Mouse (Mus musculus) lung, postnatal 0 days (tissue): ENCODE results near the gene Khk. TPM values are rescaled to one million over a fixed set of nuclear protein-coding genes. Genes with fewer than 3 reads are reported as not detected.
"Not testable (repeated sequence)": the region's sequence is repeated elsewhere in the genome, so short reads cannot be mapped to it uniquely, and the experiment has no call there.

ENCODE experiments used
- ATAC-seq: fragments of 200-750 bp; cut with Nextera tagmentation; 2 replicates; pipeline ENCODE4 v1.8.0; 2017; ENCODE audit warnings: moderate library complexity
- DNase-seq: peaks from one replicate; pipeline ENCODE4 v3.0.0-alpha.2; 2016; ENCODE audit warnings: low spot score
- H3K27ac ChIP-seq: fragments of 300-500 bp; sonication (generic); 2 replicates; pipeline ENCODE4 v1.5.1; 2014; ENCODE audit warnings: antibody characterized with exemption, mild to moderate bottlenecking, low read length, mixed read lengths
- H3K27me3 ChIP-seq: fragments of 300-500 bp; sonication (generic); replicated peaks from 2 replicates; pipeline ENCODE4 v1.6.1; 2014; ENCODE audit warnings: low read length, mixed read lengths; ENCODE audit not compliant: insufficient read depth
- H3K36me3 ChIP-seq: fragments of 300-500 bp; sonication (generic); 2 replicates; pipeline ENCODE4 v1.6.1; 2014; ENCODE audit warnings: low read length, mixed read lengths; ENCODE audit not compliant: insufficient read depth
- H3K4me1 ChIP-seq: fragments of 300-500 bp; sonication (generic); 2 replicates; pipeline ENCODE4 v1.6.1; 2014; ENCODE audit warnings: antibody characterized with exemption, low read depth, low read length, mixed read lengths; ENCODE audit not compliant: insufficient read depth
- H3K4me2 ChIP-seq: fragments of 300-500 bp; sonication (generic); replicated peaks from 2 replicates; pipeline ENCODE4 v1.6.1; 2014; ENCODE audit warnings: low read depth, mild to moderate bottlenecking, low read length, moderate library complexity, mixed read lengths
- H3K4me3 ChIP-seq: fragments of 300-500 bp; sonication (generic); 2 replicates; pipeline ENCODE4 v1.5.1; 2014; ENCODE audit warnings: low read depth, low read length
- H3K9ac ChIP-seq: fragments of 300-500 bp; sonication (generic); replicated peaks from 2 replicates; pipeline ENCODE4 v1.6.1; 2014; ENCODE audit warnings: low read depth, mild to moderate bottlenecking
- H3K9me3 ChIP-seq: fragments of 300-500 bp; sonication (generic); 2 replicates; pipeline ENCODE4 v1.6.1; 2016; ENCODE audit warnings: low read length, mixed read lengths
- CTCF ChIP-seq: IDR thresholded peaks from 2 replicates; pipeline ENCODE4 v1.5.1; 2016; ENCODE audit warnings: antibody characterized with exemption, mild to moderate bottlenecking
- EP300 ChIP-seq: IDR thresholded peaks from 2 replicates; pipeline ENCODE4 v1.6.1; 2016; ENCODE audit warnings: antibody characterized with exemption, mild to moderate bottlenecking, control low read depth
- WGBS: fragments of 180-500 bp; shearing (Covaris S2); extraction: QIAGEN DNeasy Blood & Tissue Kit; methylation state at CpG from one replicate; pipeline ENCODE4 v1.1.7; 2014; 5-methylcytosine and 5-hydroxymethylcytosine counted together
- polyA plus RNA-seq: library from polyadenylated mRNA; unstranded; fragments of >200 nt; fragmentation: Nextera tagmentation; extraction: Ambion mirVana; gene quantifications from 2 replicates; pipeline ENCODE4 v1.2.1, GENCODE M21; 2015

The Khk gene
- 43.6 and 48.7 TPM in 2 replicates for polyA plus RNA-seq

DNA sequence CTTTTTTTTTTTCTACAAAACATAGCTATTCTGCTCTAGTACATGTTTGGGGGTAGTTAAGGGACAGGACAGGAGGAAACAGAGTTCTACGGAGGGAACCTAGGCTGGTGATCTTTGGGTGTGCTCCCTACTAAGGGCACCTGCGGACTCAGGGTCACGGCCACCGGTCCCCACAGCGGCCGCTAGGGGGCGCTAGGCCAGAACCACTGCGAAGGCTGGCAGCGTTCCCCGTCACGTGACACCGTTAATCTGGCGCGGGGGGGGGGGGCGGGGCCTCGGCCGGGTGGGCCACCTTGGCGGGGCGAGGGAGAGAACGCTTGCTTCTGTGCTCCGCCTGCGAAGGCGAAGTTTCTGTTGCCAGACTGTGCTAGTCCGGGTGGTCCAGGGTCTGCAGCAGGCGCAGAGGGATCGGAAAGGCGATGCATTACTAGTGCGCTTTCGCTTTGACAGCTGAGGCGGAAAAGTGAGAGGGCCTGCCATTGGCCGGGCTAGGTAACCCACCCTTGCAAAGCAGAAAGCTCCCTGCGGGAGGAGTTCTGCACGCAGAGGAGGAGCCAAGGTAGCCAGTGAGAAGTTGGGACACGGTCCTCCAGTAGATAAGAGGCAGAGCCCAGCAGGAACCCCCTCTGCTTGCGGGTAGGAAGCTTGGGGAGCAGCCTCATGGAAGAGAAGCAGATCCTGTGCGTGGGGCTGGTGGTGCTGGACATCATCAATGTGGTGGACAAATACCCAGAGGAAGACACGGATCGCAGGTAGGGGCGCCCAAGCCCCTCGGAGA lies at the start of gene Khk:
Gene Khk, plus strand, starts transcription at position 176 of the 778 bp plus-strand sequence.
- H3K36me3 ChIP-seq, result peaks cover 12% of the 10 kb centered on the region; the same call in 1 of the 2 replicates
- peak; percentile 96 for DNase-seq
- H3K4me1 ChIP-seq, result peaks cover 6% of the 10 kb centered on the region
- H3K27ac ChIP-seq, result peak within 1 kb of the TSS; percentile 85
- ATAC-seq, result peak; percentile 88
- TF ChIP-seq EP300 (no peak), CTCF (peak; percentile 91)
- no peaks in the 10 kb centered on the region for H3K27me3 ChIP-seq
- no peaks in the 10 kb centered on the region for H3K9me3 ChIP-seq
- H3K4me3 ChIP-seq, result peak within 1 kb of the TSS; percentile 65
- 1% methylated on average over 32 of the region's 40 CpGs for WGBS
- H3K4me2 ChIP-seq, result peak within 1 kb of the TSS; percentile 75
- H3K9ac ChIP-seq, result peak within 1 kb of the TSS; percentile 51

DNA sequence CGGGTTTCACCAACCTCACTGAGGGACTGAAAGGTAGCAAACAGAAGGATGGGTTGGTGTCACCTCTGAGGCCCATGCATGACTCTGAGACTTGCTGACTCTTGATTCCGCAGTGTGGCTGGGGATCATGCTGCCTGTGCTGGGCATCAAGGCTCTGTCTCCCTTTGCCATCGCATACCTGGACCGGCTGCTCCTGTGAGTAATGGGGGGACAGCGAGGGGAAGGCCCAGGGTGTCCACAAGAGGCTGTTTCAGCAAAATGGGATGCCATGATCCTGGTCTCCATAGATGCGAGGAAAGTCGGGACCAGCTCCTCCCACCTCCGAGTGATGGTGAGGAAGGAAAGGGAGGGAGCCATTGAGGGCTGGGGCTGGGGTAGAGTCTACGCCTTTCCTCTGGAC lies 48.7 kb upstream of the Khk start:
- Histone ChIP-seq H3K36me3 (peaks cover 52% of the 10 kb centered on the region), H3K4me3 (no peak overlapping the region), H3K27ac (no peak overlapping the region), H3K27me3 (no peaks in the 10 kb centered on the region), H3K4me1 (peaks cover 6% of the 10 kb centered on the region), H3K4me2 (no peak overlapping the region), H3K9me3 (no peaks in the 10 kb centered on the region), H3K9ac (no peak overlapping the region)
- TF ChIP-seq EP300 (no peak), CTCF (no peak)
- WGBS, result 88% methylated on average over 8 of the region's 9 CpGs
- ATAC-seq (no peak), DNase-seq (no peak)

DNA sequence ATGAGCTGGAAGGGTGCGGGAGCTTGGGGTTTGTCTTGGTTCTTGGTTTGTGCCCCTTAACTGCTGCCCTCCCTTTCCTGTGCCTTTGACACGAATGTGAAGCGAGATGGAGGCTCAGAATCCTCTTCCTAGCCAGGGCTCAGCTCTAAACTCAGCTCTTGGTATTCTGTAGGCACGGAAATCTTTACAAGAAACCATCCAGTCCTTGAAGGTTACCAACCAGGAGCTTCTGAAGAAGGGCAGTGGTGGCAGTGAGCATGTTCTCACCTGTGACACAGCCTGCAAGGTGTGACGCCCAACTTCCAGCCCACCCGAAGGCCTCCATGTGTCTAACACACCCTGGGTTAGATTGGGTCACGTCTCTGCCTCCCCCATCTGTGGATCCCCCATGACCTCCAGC lies 46.9 kb upstream of the Khk start:
- DNase-seq (no peak), ATAC-seq (no peak)
- no peak overlapping the region for H3K9ac ChIP-seq
- no peak overlapping the region for H3K27ac ChIP-seq
- TF ChIP-seq EP300 (no peak), CTCF (no peak)
- no peaks in the 10 kb centered on the region for H3K27me3 ChIP-seq
- peaks cover 53% of the 10 kb centered on the region for H3K36me3 ChIP-seq
- WGBS, result 90% methylated on average over 7 of the region's 7 CpGs
- H3K4me1 ChIP-seq, result peaks cover 6% of the 10 kb centered on the region
- no peak overlapping the region for H3K4me2 ChIP-seq
- no peak overlapping the region for H3K4me3 ChIP-seq
- no peaks in the 10 kb centered on the region for H3K9me3 ChIP-seq

DNA sequence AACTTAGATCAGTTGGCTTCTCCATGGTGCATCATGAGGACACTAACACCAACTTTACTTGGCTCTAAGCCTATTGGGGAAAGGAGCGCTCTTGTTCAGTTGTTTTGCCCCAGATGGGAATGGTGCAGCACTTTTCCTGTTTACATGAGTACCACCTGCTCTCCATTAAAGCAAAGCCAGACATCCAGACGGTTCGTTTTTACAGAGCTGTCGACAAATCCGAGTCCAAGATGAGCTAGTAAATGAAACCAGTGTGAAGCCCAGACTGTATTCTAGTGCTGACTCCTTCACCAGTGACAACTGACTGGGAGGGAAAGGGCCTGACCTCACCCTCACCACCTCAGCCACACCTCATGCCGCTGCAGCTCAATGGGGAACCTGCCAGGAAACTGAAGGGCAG lies 42.6 kb upstream of the Khk start:
- Histone ChIP-seq H3K36me3 (peaks cover 31% of the 10 kb centered on the region), H3K27me3 (no peaks in the 10 kb centered on the region), H3K4me3 (no peak overlapping the region), H3K4me2 (no peak overlapping the region), H3K9me3 (no peaks in the 10 kb centered on the region), H3K4me1 (no peaks in the 10 kb centered on the region), H3K27ac (no peak overlapping the region), H3K9ac (no peak overlapping the region)
- WGBS, result 43% methylated on average over 6 of the region's 6 CpGs
- TF ChIP-seq EP300 (no peak), CTCF (no peak)
- no peak for DNase-seq
- peak; percentile 26; the same call in 1 of the 2 replicates for ATAC-seq

DNA sequence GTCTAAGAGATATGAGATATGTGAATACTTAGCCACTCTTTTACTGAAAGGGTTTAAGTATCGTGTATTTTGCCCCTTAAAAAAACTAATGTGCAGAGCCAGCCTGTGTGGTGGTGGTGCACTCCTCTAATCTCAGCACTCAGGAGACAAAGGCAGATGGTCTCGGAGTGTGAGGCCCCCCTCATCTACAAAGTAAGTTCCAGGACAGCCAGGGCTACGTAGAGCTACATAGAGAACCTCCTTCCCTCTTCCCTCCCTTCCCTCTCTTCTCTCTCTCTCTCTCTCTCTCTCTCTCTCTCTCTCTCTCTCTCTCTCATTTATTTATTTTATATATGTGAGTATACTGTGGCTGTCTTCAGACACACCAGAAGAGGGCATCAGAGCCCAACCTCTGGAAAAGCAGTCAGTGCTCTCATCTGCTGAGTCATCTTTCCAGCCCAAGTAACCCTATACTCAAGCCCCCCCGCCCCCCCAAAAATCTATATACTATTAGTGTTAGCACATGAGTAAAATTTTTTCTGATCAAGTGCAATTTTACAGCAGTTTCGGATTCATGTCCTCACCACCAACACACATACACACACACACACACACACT lies 41.8 kb upstream of the Khk start:
- Histone ChIP-seq H3K9ac (no peak overlapping the region), H3K27me3 (no peaks in the 10 kb centered on the region), H3K27ac (no peak overlapping the region), H3K4me2 (no peak overlapping the region), H3K36me3 (peaks cover 26% of the 10 kb centered on the region), H3K9me3 (no peaks in the 10 kb centered on the region), H3K4me1 (no peaks in the 10 kb centered on the region), H3K4me3 (no peak overlapping the region)
- peak; percentile 30; the same call in 1 of the 2 replicates for ATAC-seq
- peak; percentile 28 for TF ChIP-seq CTCF
- TF ChIP-seq EP300, result no peak
- WGBS, result 69% methylated on average over 5 of the region's 5 CpGs
- DNase-seq, result peak; percentile 24

DNA sequence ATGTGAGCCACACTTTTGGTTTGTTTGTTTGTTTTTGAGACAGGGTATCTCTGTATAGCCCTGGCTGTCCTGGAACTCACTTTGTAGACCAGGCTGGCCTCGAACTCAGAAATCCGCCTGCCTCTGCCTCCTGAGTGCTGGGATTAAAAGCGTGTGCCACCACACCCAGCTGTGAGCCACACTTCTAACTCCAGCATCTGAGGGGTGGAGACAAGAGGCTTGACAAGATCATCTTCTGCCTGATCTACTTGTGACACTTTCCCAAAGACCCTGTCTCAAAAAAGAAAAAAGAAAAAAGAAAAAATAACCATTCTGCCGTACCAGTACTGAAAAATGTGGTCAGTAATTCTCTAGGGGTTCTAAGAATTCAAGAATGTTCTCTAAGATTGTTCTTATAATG lies 39.4 kb upstream of the Khk start:
- not testable (repeated sequence) for H3K4me2 ChIP-seq, ATAC-seq, H3K27ac ChIP-seq, DNase-seq, H3K4me1 ChIP-seq, H3K9me3 ChIP-seq, H3K4me3 ChIP-seq, H3K36me3 ChIP-seq, H3K27me3 ChIP-seq, H3K9ac ChIP-seq
- WGBS, result 80% methylated on average over 4 of the region's 4 CpGs
